Mouse (Mus musculus) central nervous system, embryonic 18 days (tissue): Measurements from ENCODE around the gene Sec22b. TPM values are rescaled to one million over a fixed set of nuclear protein-coding genes. Genes with fewer than 3 reads are reported as not detected.

Experiments
- polyA plus RNA-seq: library from polyadenylated mRNA; depleted of rRNA; stranded (reverse); fragments of >200 nt; gene quantifications from 2 replicates; pipeline ENCODE4 v1.2.3, GENCODE M21; 2012; rRNA removed

The Sec22b gene
- polyA plus RNA-seq, result 61.4 and 64.2 TPM in 2 replicates

GRCm38 (mm10) chr3:97900516-97901490 is at the start of gene Sec22b:
Sec22b (plus strand) TSS chr3:97901190.

GRCm38 (mm10) chr3:97888168-97888901 is 12.7 kb upstream of the Sec22b start, which contains the start of gene Pde4dip:
Pde4dip (minus strand) TSS chr3:97888707.

Other genes with a start within 250 kb of the Sec22b start
- 30.1 and 31.8 TPM in 2 replicates for gene Prkab2, start 243.0 kb upstream of the Sec22b start, polyA plus RNA-seq
- gene Gm17651, start 226.5 kb upstream of the Sec22b start, polyA plus RNA-seq, result not detected in 2 replicates
- gene Pde4dip, start 12.5 kb upstream of the Sec22b start, polyA plus RNA-seq, result 72.1 and 76.8 TPM in 2 replicates
- gene Notch2, start 112.3 kb downstream of the Sec22b start, polyA plus RNA-seq, result 7.7 and 8.1 TPM in 2 replicates